Mouse (Mus musculus): ENCODE data around the gene Mapk6. TPM values are rescaled to one million over a fixed set of nuclear protein-coding genes. Genes with fewer than 3 reads are reported as not detected.

Gene Mapk6
- polyA plus RNA-seq, 1 experiment from 2014 or later, result 149 TPM

- DNase-seq (ENCODE audit: low spot score), result no peak
- no peaks in the 10 kb centered on the region for H3K9me3 ChIP-seq
- 88% methylated on average over 4 of the region's 4 CpGs for WGBS
- H3K27ac ChIP-seq (replicated peaks), result no peak overlapping the region
- H3K27me3 ChIP-seq (replicated peaks; ENCODE audit: low read depth, poor library complexity, severe bottlenecking), result no peaks in the 10 kb centered on the region
- H3K36me3 ChIP-seq (replicated peaks), result no peaks in the 10 kb centered on the region
- H3K4me3 ChIP-seq, result no peak overlapping the region
- H3K4me1 ChIP-seq, result no peaks in the 10 kb centered on the region
These were observed 47.6 kb downstream of the Mapk6 start for GRCm38 (mm10) chr9:75362201-75362600.

- no peaks in the 10 kb centered on the region for H3K9me3 ChIP-seq
- no peaks in the 10 kb centered on the region for H3K36me3 ChIP-seq (replicated peaks)
- H3K27ac ChIP-seq (replicated peaks), result no peak overlapping the region
- no peaks in the 10 kb centered on the region for H3K27me3 ChIP-seq (replicated peaks; ENCODE audit: low read depth, poor library complexity, severe bottlenecking)
- H3K4me1 ChIP-seq, result no peaks in the 10 kb centered on the region
- WGBS, result 50% methylated on average over 5 of the region's 5 CpGs
- peak; percentile 75 for DNase-seq (ENCODE audit: low spot score)
- no peak overlapping the region for H3K4me3 ChIP-seq
These were observed 48.1 kb downstream of the Mapk6 start for GRCm38 (mm10) chr9:75361699-75362098.

- 84% methylated on average over 9 of the region's 9 CpGs for WGBS
- no peaks in the 10 kb centered on the region for H3K4me1 ChIP-seq
- H3K27ac ChIP-seq (replicated peaks), result no peak overlapping the region
- H3K4me3 ChIP-seq, result no peak overlapping the region
- no peaks in the 10 kb centered on the region for H3K9me3 ChIP-seq
- H3K27me3 ChIP-seq (replicated peaks; ENCODE audit: low read depth, poor library complexity, severe bottlenecking), result no peaks in the 10 kb centered on the region
- DNase-seq (ENCODE audit: low spot score), result no peak
- H3K36me3 ChIP-seq (replicated peaks), result no peaks in the 10 kb centered on the region
These were observed 52.6 kb downstream of the Mapk6 start for GRCm38 (mm10) chr9:75357087-75357654.

- 91% methylated on average over 4 of the region's 4 CpGs for WGBS
- Histone ChIP-seq H3K27me3 (replicated peaks; ENCODE audit: low read depth, poor library complexity, severe bottlenecking) (no peaks in the 10 kb centered on the region), H3K27ac (replicated peaks) (no peak overlapping the region), H3K4me3 (no peak overlapping the region), H3K36me3 (replicated peaks) (no peaks in the 10 kb centered on the region), H3K9me3 (no peaks in the 10 kb centered on the region), H3K4me1 (no peaks in the 10 kb centered on the region)
- no peak for DNase-seq (ENCODE audit: low spot score)
These were observed 54.0 kb downstream of the Mapk6 start for GRCm38 (mm10) chr9:75355783-75356182.

- no peak for DNase-seq (ENCODE audit: low spot score)
- H3K27ac ChIP-seq (replicated peaks), result no peak overlapping the region
- H3K4me3 ChIP-seq, result no peak overlapping the region
- WGBS, result 77% methylated on average over 8 of the region's 8 CpGs
- H3K9me3 ChIP-seq, result no peaks in the 10 kb centered on the region
- 0 out of 2 replicates have a peak, but pooled peaks cover 1% of the 10 kb centered on the region for H3K36me3 ChIP-seq (replicated peaks)
- no peaks in the 10 kb centered on the region for H3K4me1 ChIP-seq
- H3K27me3 ChIP-seq (replicated peaks; ENCODE audit: low read depth, poor library complexity, severe bottlenecking), result no peaks in the 10 kb centered on the region
These were observed 56.7 kb downstream of the Mapk6 start for GRCm38 (mm10) chr9:75353094-75353493.

DNA sequence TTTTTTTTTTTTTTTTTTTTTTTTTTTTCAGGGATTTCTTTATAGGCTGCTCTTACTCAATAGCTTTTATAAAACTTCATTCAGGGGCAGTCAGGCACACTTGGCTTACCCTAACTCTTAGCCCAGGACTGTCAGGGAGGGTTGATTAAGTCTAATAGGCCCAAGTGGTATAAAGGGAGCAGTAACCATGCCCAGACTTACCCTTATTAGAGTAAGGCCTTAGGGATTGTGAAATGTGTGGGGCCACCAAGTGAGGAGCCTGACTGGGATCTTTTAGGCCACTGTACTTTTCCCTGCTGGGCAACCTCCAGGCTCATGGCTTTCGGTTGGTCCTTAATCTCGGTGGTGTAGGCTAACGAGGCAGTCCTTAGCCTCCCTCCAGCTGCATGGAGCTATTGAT is 61.2 kb downstream of the Mapk6 start:
- DNase-seq (ENCODE audit: low spot score), result no peak

DNA sequence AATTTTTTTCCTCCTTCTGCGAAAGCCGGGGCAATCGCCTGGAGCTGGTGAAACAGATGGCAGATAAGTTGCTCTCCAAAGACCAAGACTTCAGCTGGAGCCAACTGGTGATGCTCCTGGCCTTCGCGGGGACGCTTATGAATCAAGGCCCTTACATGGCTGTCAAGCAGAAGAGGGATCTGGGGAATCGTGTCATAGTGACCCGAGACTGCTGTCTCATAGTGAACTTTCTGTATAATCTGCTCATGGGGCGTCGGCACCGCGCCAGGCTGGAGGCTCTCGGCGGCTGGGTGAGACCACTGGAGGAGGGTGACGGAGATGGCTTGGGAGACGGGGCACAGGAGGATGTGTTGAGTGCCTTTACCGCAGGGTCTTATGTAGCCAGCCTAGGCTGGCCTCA is 61.7 kb downstream of the Mapk6 start:
- H3K36me3 ChIP-seq (replicated peaks), result peaks cover 23% of the 10 kb centered on the region
- 92% methylated on average over 17 of the region's 17 CpGs for WGBS
- H3K27ac ChIP-seq (replicated peaks), result no peak overlapping the region
- no peak for DNase-seq (ENCODE audit: low spot score)
- no peaks in the 10 kb centered on the region for H3K27me3 ChIP-seq (replicated peaks; ENCODE audit: low read depth, poor library complexity, severe bottlenecking)
- H3K4me1 ChIP-seq, result no peaks in the 10 kb centered on the region
- no peak overlapping the region for H3K4me3 ChIP-seq
- H3K9me3 ChIP-seq, result no peaks in the 10 kb centered on the region

More for the DNA sequence above, 61.2 kb downstream of the Mapk6 start:
- Histone ChIP-seq H3K4me3 (no peak overlapping the region), H3K27ac (replicated peaks) (no peak overlapping the region), H3K27me3 (replicated peaks; ENCODE audit: low read depth, poor library complexity, severe bottlenecking) (no peaks in the 10 kb centered on the region), H3K4me1 (no peaks in the 10 kb centered on the region), H3K9me3 (no peaks in the 10 kb centered on the region), H3K36me3 (replicated peaks) (peaks cover 20% of the 10 kb centered on the region)
- 63% methylated on average over 3 of the region's 3 CpGs for WGBS

- H3K27ac ChIP-seq (replicated peaks), result no peak within 1 kb of the TSS
- peaks cover 23% of the 10 kb centered on the region for H3K36me3 ChIP-seq (replicated peaks)
These were observed 62.3 kb downstream of the Mapk6 start, which contains the start of gene Bcl2l10 for GRCm38 (mm10) chr9:75347458-75347857. Gene Bcl2l10, plus strand, starts transcription at chr9:75347758.

GRCm38 (mm10) chr9:75342433-75342832 is 67.4 kb downstream of the Mapk6 start:
- Histone ChIP-seq H3K4me3 (no peak overlapping the region), H3K9me3 (no peaks in the 10 kb centered on the region), H3K4me1 (no peaks in the 10 kb centered on the region), H3K36me3 (replicated peaks) (peaks cover 46% of the 10 kb centered on the region), H3K27me3 (replicated peaks; ENCODE audit: low read depth, poor library complexity, severe bottlenecking) (no peaks in the 10 kb centered on the region), H3K27ac (replicated peaks) (no peak overlapping the region)
- no peak for DNase-seq (ENCODE audit: low spot score)
- WGBS, result 84% methylated on average over 4 of the region's 4 CpGs

More at GRCm38 (mm10) chr9:75347458-75347857, 62.3 kb downstream of the Mapk6 start, which contains the start of gene Bcl2l10:
- no peaks in the 10 kb centered on the region for H3K27me3 ChIP-seq (replicated peaks; ENCODE audit: low read depth, poor library complexity, severe bottlenecking)
- no peak for DNase-seq (ENCODE audit: low spot score)
- WGBS, result 93% methylated on average over 5 of the region's 5 CpGs
- no peaks in the 10 kb centered on the region for H3K4me1 ChIP-seq
- H3K4me3 ChIP-seq, result no peak within 1 kb of the TSS
- no peaks in the 10 kb centered on the region for H3K9me3 ChIP-seq

- WGBS, result 92% methylated on average over 6 of the region's 6 CpGs
- H3K4me3 ChIP-seq, result no peak overlapping the region
- DNase-seq (ENCODE audit: low spot score), result no peak
- no peaks in the 10 kb centered on the region for H3K27me3 ChIP-seq (replicated peaks; ENCODE audit: low read depth, poor library complexity, severe bottlenecking)
- H3K9me3 ChIP-seq, result no peaks in the 10 kb centered on the region
- H3K27ac ChIP-seq (replicated peaks), result no peak overlapping the region
- peaks cover 63% of the 10 kb centered on the region for H3K36me3 ChIP-seq (replicated peaks)
- H3K4me1 ChIP-seq, result no peaks in the 10 kb centered on the region
These were observed 71.8 kb downstream of the Mapk6 start for GRCm38 (mm10) chr9:75338016-75338415.

- Histone ChIP-seq H3K4me1 (no peaks in the 10 kb centered on the region), H3K9me3 (no peaks in the 10 kb centered on the region), H3K36me3 (replicated peaks) (peaks cover 78% of the 10 kb centered on the region), H3K27me3 (replicated peaks; ENCODE audit: low read depth, poor library complexity, severe bottlenecking) (no peaks in the 10 kb centered on the region), H3K27ac (replicated peaks) (no peak overlapping the region), H3K4me3 (no peak overlapping the region)
- 77% methylated on average over 4 of the region's 4 CpGs for WGBS
- no peak for DNase-seq (ENCODE audit: low spot score)
These were observed 75.4 kb downstream of the Mapk6 start for GRCm38 (mm10) chr9:75334440-75334839.

GRCm38 (mm10) chr9:75330821-75331220 is 79.0 kb downstream of the Mapk6 start:
- DNase-seq (ENCODE audit: low spot score), result no peak
- Histone ChIP-seq H3K27me3 (replicated peaks; ENCODE audit: low read depth, poor library complexity, severe bottlenecking) (no peaks in the 10 kb centered on the region), H3K36me3 (replicated peaks) (peaks cover 54% of the 10 kb centered on the region), H3K9me3 (no peaks in the 10 kb centered on the region), H3K4me3 (no peak overlapping the region), H3K4me1 (no peaks in the 10 kb centered on the region), H3K27ac (replicated peaks) (no peak overlapping the region)
- WGBS, result 95% methylated on average over 8 of the region's 8 CpGs

DNA sequence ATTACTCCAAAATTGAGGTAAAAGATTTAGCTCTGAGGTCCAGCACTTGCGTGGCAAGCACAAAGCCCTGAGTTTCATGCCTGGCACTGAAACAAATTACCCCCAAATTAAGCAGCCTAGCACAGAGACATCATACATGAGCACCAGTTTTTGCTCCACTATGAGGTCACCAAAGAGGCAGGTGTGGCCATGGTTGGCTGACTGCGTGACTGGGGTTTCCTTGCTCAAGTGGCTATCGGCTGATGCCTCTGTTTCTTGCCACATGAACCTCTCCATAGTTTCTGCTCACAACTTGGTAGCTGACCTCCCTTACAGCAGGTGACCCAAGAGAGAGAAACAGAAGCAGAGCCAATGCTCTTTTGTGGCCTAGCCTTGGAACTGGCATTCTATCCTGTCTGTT is 81.8 kb downstream of the Mapk6 start:
- Histone ChIP-seq H3K4me1 (no peaks in the 10 kb centered on the region), H3K4me3 (no peak overlapping the region), H3K27me3 (replicated peaks; ENCODE audit: low read depth, poor library complexity, severe bottlenecking) (no peaks in the 10 kb centered on the region), H3K36me3 (replicated peaks) (peaks cover 39% of the 10 kb centered on the region), H3K9me3 (no peaks in the 10 kb centered on the region), H3K27ac (replicated peaks) (no peak overlapping the region)
- no peak for DNase-seq (ENCODE audit: low spot score)
- WGBS, result 94% methylated on average over 3 of the region's 3 CpGs

All from embryonic facial prominence, embryonic 10.5 days (tissue).